Mouse (Mus musculus) limb, embryonic 12.5 days (tissue): ENCODE data around the gene Tcf20. TPM values are rescaled to one million over a fixed set of nuclear protein-coding genes. Genes with fewer than 3 reads are reported as not detected.

Experiments used
- ATAC-seq: fragments of 200-750 bp; cut with Nextera tagmentation; 2 replicates; pipeline ENCODE4 v1.8.0; 2017; ENCODE audit warnings: low read depth, moderate TSS enrichment; ENCODE audit not compliant: insufficient number of reproducible peaks, insufficient read depth, low FRiP score, low TSS enrichment
- H3K27ac ChIP-seq: fragments of 300-500 bp; sonication (generic); 2 replicates; pipeline ENCODE4 v1.5.1; 2016; ENCODE audit warnings: mild to moderate bottlenecking, moderate library complexity
- H3K27me3 ChIP-seq: fragments of 300-500 bp; sonication (generic); 2 replicates; pipeline ENCODE4 v1.6.1; 2016; ENCODE audit warnings: mild to moderate bottlenecking, moderate library complexity
- H3K36me3 ChIP-seq: fragments of 300-500 bp; sonication (generic); 2 replicates; pipeline ENCODE4 v1.6.1; 2016; ENCODE audit warnings: mild to moderate bottlenecking, moderate library complexity
- H3K4me1 ChIP-seq: fragments of 300-500 bp; sonication (generic); replicated peaks from 2 replicates; pipeline ENCODE4 v1.6.1; 2016
- H3K4me2 ChIP-seq: fragments of 300-500 bp; sonication (generic); 2 replicates; pipeline ENCODE4 v1.6.1; 2016; ENCODE audit warnings: mild to moderate bottlenecking, moderate library complexity
- H3K4me3 ChIP-seq: fragments of 300-500 bp; sonication (generic); replicated peaks from 2 replicates; pipeline ENCODE4 v1.5.1; 2016; ENCODE audit warnings: mild to moderate bottlenecking
- H3K9ac ChIP-seq: fragments of 300-500 bp; sonication (generic); replicated peaks from 2 replicates; pipeline ENCODE4 v1.6.1; 2016; ENCODE audit warnings: mild to moderate bottlenecking, moderate library complexity
- H3K9me3 ChIP-seq: fragments of 300-500 bp; sonication (generic); 2 replicates; pipeline ENCODE4 v1.6.1; 2016; ENCODE audit warnings: mild to moderate bottlenecking, moderate library complexity
- WGBS: fragments of 180-500 bp; shearing (Covaris S2); methylation state at CpG from one replicate; pipeline ENCODE4 v1.1.7; 2016; 5-methylcytosine and 5-hydroxymethylcytosine counted together
- polyA plus RNA-seq: library from polyadenylated mRNA; unstranded; fragments of >200 nt; fragmentation: Nextera tagmentation; extraction: Ambion mirVana; gene quantifications from 2 replicates; pipeline ENCODE4 v1.2.1, GENCODE M21; 2016

Tcf20 gene
- polyA plus RNA-seq, 1 experiment from 2014 or later, result 13.6 TPM

DNA sequence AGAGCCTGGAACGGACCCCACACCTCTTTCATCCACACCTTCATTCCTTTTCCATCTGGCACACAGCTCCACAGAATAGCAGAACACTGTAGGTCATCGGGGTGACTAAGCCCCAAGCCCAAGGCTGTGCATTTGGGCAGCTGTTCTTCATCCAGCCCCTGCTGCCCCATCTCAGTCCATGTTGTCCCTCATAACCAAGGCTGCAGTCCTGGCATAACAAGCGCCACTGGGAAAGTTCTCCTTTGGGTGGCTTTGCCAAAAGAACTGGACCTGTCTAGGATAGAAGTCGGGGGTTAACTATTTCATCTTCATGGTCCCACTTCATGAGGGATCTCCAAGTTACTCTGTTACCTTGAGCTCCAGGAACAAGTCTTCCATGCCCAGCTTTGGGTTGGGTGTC is 77.9 kb downstream of the Tcf20 start:
- no peak overlapping the region for H3K9ac ChIP-seq
- 64% methylated on average over 4 of the region's 4 CpGs for WGBS
- H3K4me2 ChIP-seq, result no peak overlapping the region
- no peak for ATAC-seq
- H3K4me3 ChIP-seq, result no peak overlapping the region
- H3K4me1 ChIP-seq, result peaks cover 67% of the 10 kb centered on the region
- H3K9me3 ChIP-seq, result no peaks in the 10 kb centered on the region
- H3K27ac ChIP-seq, result no peak overlapping the region
- peaks cover 34% of the 10 kb centered on the region for H3K27me3 ChIP-seq
- no peaks in the 10 kb centered on the region for H3K36me3 ChIP-seq

- no peak for ATAC-seq
- H3K4me3 ChIP-seq, result no peak overlapping the region
- no peak overlapping the region for H3K27ac ChIP-seq
- no peak overlapping the region for H3K9ac ChIP-seq
- peaks cover 35% of the 10 kb centered on the region for H3K27me3 ChIP-seq
- WGBS, result 32% methylated on average over 2 of the region's 2 CpGs
- H3K9me3 ChIP-seq, result no peaks in the 10 kb centered on the region
- no peak overlapping the region for H3K4me2 ChIP-seq
- H3K4me1 ChIP-seq, result peaks cover 67% of the 10 kb centered on the region
- no peaks in the 10 kb centered on the region for H3K36me3 ChIP-seq
Measured at GRCm38 (mm10) chr15:82908521-82908920, 79.2 kb downstream of the Tcf20 start.

DNA sequence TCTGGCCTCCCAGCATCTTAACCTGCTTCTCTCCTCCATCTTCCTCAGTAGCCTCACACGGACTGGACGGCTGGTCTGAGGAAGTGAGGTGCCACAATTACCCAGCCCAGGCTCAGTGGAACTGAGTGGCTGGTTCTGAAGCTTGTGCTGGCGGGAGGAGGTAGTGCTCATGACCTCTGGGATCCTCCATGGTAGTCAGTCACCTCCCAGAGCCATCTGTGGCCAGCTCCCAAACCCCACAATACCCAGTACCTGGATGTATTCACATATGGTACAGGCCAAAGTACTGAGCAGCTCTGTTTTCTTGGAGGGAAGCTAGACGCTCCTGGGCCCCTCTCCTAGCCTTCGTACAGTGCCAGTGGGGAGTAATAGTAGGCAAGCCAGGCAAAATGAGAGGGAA is 80.4 kb downstream of the Tcf20 start:
- Histone ChIP-seq H3K9ac (peak overlapping the region; percentile 12; the same call in 1 of the 2 replicates), H3K9me3 (no peaks in the 10 kb centered on the region), H3K4me1 (peaks cover 66% of the 10 kb centered on the region), H3K27ac (0 out of 2 replicates have a peak overlapping the region, but pooled peaks have one; percentile 23), H3K4me3 (no peak overlapping the region), H3K36me3 (no peaks in the 10 kb centered on the region), H3K4me2 (no peak overlapping the region), H3K27me3 (peaks cover 23% of the 10 kb centered on the region; the same call in 1 of the 2 replicates)
- no peak for ATAC-seq
- 74% methylated on average over 5 of the region's 5 CpGs for WGBS

GRCm38 (mm10) chr15:82906574-82907061 is 81.1 kb downstream of the Tcf20 start:
- no peak overlapping the region for H3K4me2 ChIP-seq
- H3K4me3 ChIP-seq, result no peak overlapping the region
- no peak for ATAC-seq
- WGBS, result 54% methylated on average over 7 of the region's 7 CpGs
- peaks cover 66% of the 10 kb centered on the region for H3K4me1 ChIP-seq
- no peak overlapping the region; the same call in none of the 2 replicates for H3K9ac ChIP-seq
- H3K9me3 ChIP-seq, result no peaks in the 10 kb centered on the region
- peaks cover 16% of the 10 kb centered on the region; the same call in 1 of the 2 replicates for H3K27me3 ChIP-seq
- no peaks in the 10 kb centered on the region for H3K36me3 ChIP-seq
- 0 out of 2 replicates have a peak overlapping the region, but pooled peaks have one; percentile 23 for H3K27ac ChIP-seq

DNA sequence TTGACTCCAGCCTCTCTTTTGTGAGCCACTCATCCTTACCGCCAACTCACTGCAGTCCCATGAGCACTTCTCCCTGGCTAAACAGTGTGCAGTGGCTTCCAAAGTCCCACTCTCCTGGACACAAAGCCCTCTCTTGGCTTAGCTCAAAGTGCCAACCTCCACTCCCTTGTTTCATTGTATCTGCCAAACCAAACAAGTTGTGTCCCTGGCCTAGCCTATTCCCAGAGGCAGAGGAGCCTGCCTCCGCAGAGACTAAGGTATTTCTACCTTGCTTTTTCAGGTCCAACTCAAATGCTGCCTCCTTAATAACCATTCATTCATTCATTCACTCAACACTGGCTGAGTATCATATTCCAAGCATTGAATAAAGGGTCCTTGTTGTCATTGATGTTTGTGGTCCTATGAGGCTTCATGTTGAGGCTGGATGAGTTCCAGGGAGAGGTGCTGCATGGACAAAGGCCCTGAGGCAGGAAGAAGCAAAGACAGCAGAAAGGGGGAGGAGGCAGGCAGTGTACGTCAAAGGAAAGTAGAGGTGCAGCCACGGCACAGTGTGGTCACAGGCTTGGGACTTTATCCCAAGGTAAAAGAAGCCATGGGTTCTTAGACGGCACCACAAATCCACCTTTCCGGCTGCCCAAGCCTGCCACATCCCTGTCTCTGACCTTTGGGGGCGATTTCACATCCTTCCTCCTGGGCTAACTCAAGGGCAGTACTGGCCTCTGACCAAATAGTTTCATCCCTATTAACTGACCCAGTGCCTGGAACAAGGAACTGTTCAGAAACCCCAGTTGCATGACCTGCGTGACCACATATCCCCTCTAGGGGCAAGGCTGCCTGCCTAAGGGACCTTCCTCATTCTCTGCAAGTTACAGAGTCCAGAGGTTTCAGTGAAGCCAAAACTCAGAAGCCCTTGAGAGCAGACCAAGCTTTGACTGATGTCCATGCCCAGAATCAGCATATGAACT is 82.0 kb downstream of the Tcf20 start:
- Histone ChIP-seq H3K4me1 (peaks cover 67% of the 10 kb centered on the region), H3K9me3 (no peaks in the 10 kb centered on the region), H3K27me3 (peaks cover 9% of the 10 kb centered on the region; the same call in 1 of the 2 replicates), H3K4me3 (no peak overlapping the region), H3K9ac (no peak overlapping the region), H3K27ac (no peak overlapping the region), H3K4me2 (no peak overlapping the region), H3K36me3 (no peaks in the 10 kb centered on the region)
- no peak for ATAC-seq
- 82% methylated on average over 8 of the region's 8 CpGs for WGBS

- Histone ChIP-seq H3K4me1 (peaks cover 68% of the 10 kb centered on the region), H3K4me2 (no peak overlapping the region), H3K27me3 (peaks cover 5% of the 10 kb centered on the region; the same call in 1 of the 2 replicates), H3K27ac (no peak overlapping the region), H3K36me3 (no peaks in the 10 kb centered on the region), H3K9ac (no peak overlapping the region), H3K4me3 (no peak overlapping the region), H3K9me3 (no peaks in the 10 kb centered on the region)
- WGBS, result 56% methylated on average over 7 of the region's 7 CpGs
- no peak for ATAC-seq
Measured at GRCm38 (mm10) chr15:82904526-82904925, 83.1 kb downstream of the Tcf20 start.

- Histone ChIP-seq H3K27ac (no peak overlapping the region), H3K27me3 (peaks cover 5% of the 10 kb centered on the region; the same call in 1 of the 2 replicates), H3K4me1 (peaks cover 61% of the 10 kb centered on the region), H3K9me3 (no peaks in the 10 kb centered on the region), H3K36me3 (no peaks in the 10 kb centered on the region), H3K4me3 (no peak overlapping the region), H3K9ac (no peak overlapping the region), H3K4me2 (no peak overlapping the region)
- 35% methylated on average over 4 of the region's 4 CpGs for WGBS
- no peak for ATAC-seq
Measured at GRCm38 (mm10) chr15:82902521-82902920, 85.2 kb downstream of the Tcf20 start.

DNA sequence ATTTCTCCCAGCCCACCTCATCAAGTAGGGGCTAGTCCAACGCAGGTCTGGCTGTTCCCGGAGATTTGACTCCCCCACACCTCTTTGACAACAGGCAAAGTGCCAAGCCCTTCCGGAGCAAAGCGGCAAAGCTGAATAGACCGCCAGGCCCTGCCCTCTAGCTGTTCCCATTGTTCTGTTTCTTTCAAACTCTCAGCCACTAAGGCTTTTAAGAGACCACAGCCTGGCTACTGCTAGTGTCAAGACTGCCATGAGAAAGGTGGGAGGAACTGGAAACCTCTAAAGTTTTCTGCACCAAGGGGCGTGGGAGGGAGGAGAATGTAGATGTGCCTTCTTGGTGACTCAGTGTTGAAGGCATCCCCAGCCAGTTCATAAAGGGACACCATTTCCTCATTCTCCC is 86.4 kb downstream of the Tcf20 start:
- no peaks in the 10 kb centered on the region for H3K36me3 ChIP-seq
- ATAC-seq, result no peak
- peaks cover 5% of the 10 kb centered on the region; the same call in 1 of the 2 replicates for H3K27me3 ChIP-seq
- no peak overlapping the region for H3K27ac ChIP-seq
- H3K9ac ChIP-seq, result no peak overlapping the region
- H3K9me3 ChIP-seq, result no peaks in the 10 kb centered on the region
- H3K4me3 ChIP-seq, result no peak overlapping the region
- WGBS, result 19% methylated on average over 6 of the region's 6 CpGs
- peaks cover 54% of the 10 kb centered on the region for H3K4me1 ChIP-seq
- H3K4me2 ChIP-seq, result no peak overlapping the region

GRCm38 (mm10) chr15:82900331-82900730 is 87.3 kb downstream of the Tcf20 start:
- WGBS, result 37% methylated on average over 3 of the region's 3 CpGs
- no peaks in the 10 kb centered on the region for H3K9me3 ChIP-seq
- H3K27me3 ChIP-seq, result 0 out of 2 replicates have a peak, but pooled peaks cover 5% of the 10 kb centered on the region
- peak overlapping the region; percentile 70 for H3K4me2 ChIP-seq
- peak overlapping the region; percentile 58 for H3K9ac ChIP-seq
- peaks cover 45% of the 10 kb centered on the region for H3K4me1 ChIP-seq
- H3K27ac ChIP-seq, result peak overlapping the region; percentile 53; the same call in 1 of the 2 replicates
- no peaks in the 10 kb centered on the region for H3K36me3 ChIP-seq
- H3K4me3 ChIP-seq, result no peak overlapping the region
- ATAC-seq, result no peak

- Histone ChIP-seq H3K4me1 (peaks cover 47% of the 10 kb centered on the region), H3K9ac (peak overlapping the region; percentile 94), H3K27me3 (0 out of 2 replicates have a peak, but pooled peaks cover 5% of the 10 kb centered on the region), H3K4me3 (peak overlapping the region; percentile 99), H3K27ac (peak overlapping the region; percentile 96), H3K9me3 (no peaks in the 10 kb centered on the region), H3K4me2 (peak overlapping the region; percentile 89), H3K36me3 (no peaks in the 10 kb centered on the region)
- WGBS, result under 1% methylated on average over 50 of the region's 56 CpGs
- peak; percentile 90 for ATAC-seq
Measured at GRCm38 (mm10) chr15:82899676-82900301, 87.9 kb downstream of the Tcf20 start.
